Mouse (Mus musculus) MEL (cell line): ENCODE results near the gene Tcte2. TPM values are rescaled to one million over a fixed set of nuclear protein-coding genes. Genes with fewer than 3 reads are reported as not detected.

Experiments
- DNase-seq: peaks from one replicate; pipeline ENCODE4 v3.0.0; 2011; ENCODE audit warnings: low read depth, low spot score
- H3K27ac ChIP-seq: 2 replicates; pipeline ENCODE4 v1.5.1; 2012; ENCODE audit warnings: low read depth, mild to moderate bottlenecking, control low read depth, low read length, moderate library complexity; ENCODE audit not compliant: control insufficient read depth
- H3K27me3 ChIP-seq, 2 experiments: fragments of 150-350 bp in 1 of 2; sonication (generic) in 1 of 2; 2 replicates each; pipeline ENCODE4 v1.6.1; 2012; ENCODE audit warnings: low read length in 2 of 2, mild to moderate bottlenecking in 2 of 2, improper control_type of control experiment in 1 of 2, moderate library complexity in 1 of 2; ENCODE audit not compliant: insufficient read depth in 2 of 2, control insufficient read depth in 1 of 2
- H3K36me3 ChIP-seq, 2 experiments: 2 replicates each; pipeline ENCODE4 v1.6.1; 2012 to 2014; ENCODE audit warnings: low read length in 2 of 2, improper control_type of control experiment in 1 of 2, inconsistent platforms in 1 of 2, mild to moderate bottlenecking in 1 of 2; ENCODE audit not compliant: insufficient read depth in 2 of 2, control insufficient read depth in 1 of 2
- H3K4me1 ChIP-seq, 2 experiments: fragments of 150-350 bp in 1 of 2; sonication (generic) in 1 of 2; 2 replicates each; pipeline ENCODE4 v1.6.1; 2012; ENCODE audit warnings: low read length in 2 of 2, improper control_type of control experiment in 1 of 2, mild to moderate bottlenecking in 1 of 2; ENCODE audit not compliant: insufficient read depth in 2 of 2, control insufficient read depth in 1 of 2
- H3K4me3 ChIP-seq, 2 experiments: fragments of 150-350 bp in 1 of 2; sonication (generic) in 1 of 2; 2 replicates each; pipeline ENCODE4 v1.5.1; 2012; ENCODE audit warnings: low read depth in 2 of 2, low read length in 2 of 2, mild to moderate bottlenecking in 2 of 2, moderate library complexity in 2 of 2, control low read depth in 1 of 2, improper control_type of control experiment in 1 of 2; ENCODE audit not compliant: control insufficient read depth in 1 of 2, insufficient read depth in 1 of 2
- H3K79me2 ChIP-seq: 2 replicates; pipeline ENCODE4 v1.6.1; 2012; ENCODE audit warnings: mild to moderate bottlenecking, low read length, moderate library complexity; ENCODE audit not compliant: control insufficient read depth, poor library complexity, insufficient read depth
- H3K9ac ChIP-seq: 2 replicates; pipeline ENCODE4 v1.6.1; 2012; ENCODE audit warnings: low read depth, mild to moderate bottlenecking, control low read depth, low read length, moderate library complexity; ENCODE audit not compliant: control insufficient read depth, poor library complexity, severe bottlenecking
- H3K9me3 ChIP-seq: fragments of 150-350 bp; sonication (generic); replicated peaks from 2 replicates; pipeline ENCODE4 v1.6.1; 2012; ENCODE audit warnings: mild to moderate bottlenecking, low read length, improper control_type of control experiment, moderate library complexity; ENCODE audit not compliant: insufficient read depth
- CHD2 ChIP-seq: IDR thresholded peaks from 2 replicates; pipeline ENCODE4 v1.6.1; 2011; ENCODE audit warnings: low read length, improper control_type of control experiment
- ELF1 ChIP-seq: IDR thresholded peaks from 2 replicates; pipeline ENCODE4 v1.6.1; 2014; ENCODE audit warnings: low read depth, mild to moderate bottlenecking, inconsistent platforms, low read length, improper control_type of control experiment, moderate library complexity
- ETS1 ChIP-seq: IDR thresholded peaks from 2 replicates; pipeline ENCODE4 v1.6.1; 2012; ENCODE audit warnings: low read depth, mild to moderate bottlenecking, inconsistent platforms, low read length, improper control_type of control experiment, moderate library complexity
- MAX ChIP-seq: IDR thresholded peaks from 2 replicates; pipeline ENCODE4 v1.6.1; 2011; ENCODE audit warnings: low read length, improper control_type of control experiment
- MEF2A ChIP-seq: IDR thresholded peaks from 2 replicates; pipeline ENCODE4 v1.6.1; 2014; ENCODE audit warnings: low read depth, mild to moderate bottlenecking, inconsistent platforms, low read length, improper control_type of control experiment; ENCODE audit not compliant: poor library complexity, insufficient replicate concordance, severe bottlenecking; ENCODE audit errors: extremely low read depth
- POLR2A ChIP-seq, 2 experiments: IDR thresholded peaks; 2 replicates each; pipeline ENCODE4 v1.6.1; 2011 to 2012; ENCODE audit warnings: low read length in 2 of 2, mild to moderate bottlenecking in 2 of 2, control low read depth in 1 of 2, improper control_type of control experiment in 1 of 2, low read depth in 1 of 2, moderate library complexity in 1 of 2; ENCODE audit not compliant: control insufficient read depth in 1 of 2, insufficient read depth in 1 of 2, poor library complexity in 1 of 2
- RCOR1 ChIP-seq: IDR thresholded peaks from 2 replicates; pipeline ENCODE4 v1.6.1; 2012; ENCODE audit warnings: low read depth, mild to moderate bottlenecking, inconsistent platforms, low read length, improper control_type of control experiment
- TAL1 ChIP-seq: IDR thresholded peaks from 2 replicates; pipeline ENCODE4 v1.6.1; 2012; ENCODE audit warnings: mild to moderate bottlenecking, inconsistent platforms, low read length, moderate library complexity, mixed read lengths
- UBTF ChIP-seq: IDR thresholded peaks from 2 replicates; pipeline ENCODE4 v1.6.1; 2012; ENCODE audit warnings: low read depth, mild to moderate bottlenecking, inconsistent platforms, low read length, improper control_type of control experiment, moderate library complexity, borderline replicate concordance; ENCODE audit not compliant: insufficient read depth
- ZKSCAN1 ChIP-seq: IDR thresholded peaks from 2 replicates; pipeline ENCODE4 v1.6.1; 2012; ENCODE audit warnings: low read depth, mild to moderate bottlenecking, inconsistent platforms, low read length, improper control_type of control experiment, moderate library complexity
- ZNF384 ChIP-seq: IDR thresholded peaks from 2 replicates; pipeline ENCODE4 v1.6.1; 2012; ENCODE audit warnings: low read depth, mild to moderate bottlenecking, inconsistent platforms, low read length, improper control_type of control experiment
- polyA plus RNA-seq, 2 experiments: library from polyadenylated mRNA; stranded (reverse) in 1 of 2; unstranded in 1 of 2; fragments of >175 nt in 1 of 2; fragments of >200 nt in 1 of 2; gene quantifications; 2 replicates each; pipeline versions ENCODE4 v1.2.1 to v1.2.4; 2012; ENCODE audit warnings: low replicate concordance in 2 of 2, low read depth in 1 of 2; ENCODE audit not compliant: insufficient read length in 2 of 2, insufficient read depth in 1 of 2, missing spikeins in 1 of 2
- total RNA-seq: library from RNA; depleted of rRNA; stranded (reverse); fragments of 300-350 nt; gene quantifications from 2 replicates; pipeline ENCODE4 v1.2.3, GENCODE M21; 2012

Gene Tcte2
- total and polyA plus RNA-seq, 3 experiments, result not detected

GRCm38 (mm10) chr17:13746330-13746729 is 15.3 kb downstream of the Tcte2 start:
- Histone ChIP-seq H3K9me3 (no peaks in the 10 kb centered on the region), H3K4me1 (no peaks in the 10 kb centered on the region), H3K27me3 (no peaks in the 10 kb centered on the region), H3K4me3 (no peak overlapping the region), H3K27ac (no peak overlapping the region), H3K9ac (no peak overlapping the region), H3K36me3 (no peaks in the 10 kb centered on the region), H3K79me2 (no peaks in the 10 kb centered on the region)
- no peak for DNase-seq
- no peak for TF ChIP-seq MEF2A
- no peak for TF ChIP-seq ELF1
- no peak for TF ChIP-seq RCOR1
- no peak for TF ChIP-seq ZNF384

DNA sequence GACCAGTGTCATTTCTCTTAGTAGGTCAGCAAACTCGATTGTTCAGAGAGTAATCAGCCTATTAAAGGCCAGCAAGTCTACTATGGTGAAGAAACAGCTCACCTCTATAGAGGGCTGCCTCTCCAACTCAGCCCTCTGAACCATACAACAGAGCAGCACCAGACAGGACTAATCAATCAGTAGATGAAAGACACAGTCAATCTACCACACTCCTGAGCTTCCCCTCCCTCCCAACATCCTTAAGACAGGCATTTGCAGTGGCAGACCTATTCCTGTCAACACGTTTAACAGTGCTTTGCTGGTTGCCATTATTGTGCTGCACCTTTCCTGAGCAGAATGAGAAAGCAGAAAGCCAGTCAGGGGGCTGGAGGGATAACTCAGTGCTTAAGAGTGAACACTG is 16.3 kb downstream of the Tcte2 start:
- Histone ChIP-seq H3K36me3 (no peaks in the 10 kb centered on the region), H3K4me1 (no peaks in the 10 kb centered on the region), H3K27me3 (no peaks in the 10 kb centered on the region), H3K79me2 (no peaks in the 10 kb centered on the region), H3K27ac (no peak overlapping the region), H3K9me3 (no peaks in the 10 kb centered on the region), H3K4me3 (no peak overlapping the region), H3K9ac (no peak overlapping the region)
- no peak for TF ChIP-seq ZKSCAN1
- TF ChIP-seq TAL1, result no peak
- TF ChIP-seq UBTF, result no peak
- DNase-seq, result no peak

DNA sequence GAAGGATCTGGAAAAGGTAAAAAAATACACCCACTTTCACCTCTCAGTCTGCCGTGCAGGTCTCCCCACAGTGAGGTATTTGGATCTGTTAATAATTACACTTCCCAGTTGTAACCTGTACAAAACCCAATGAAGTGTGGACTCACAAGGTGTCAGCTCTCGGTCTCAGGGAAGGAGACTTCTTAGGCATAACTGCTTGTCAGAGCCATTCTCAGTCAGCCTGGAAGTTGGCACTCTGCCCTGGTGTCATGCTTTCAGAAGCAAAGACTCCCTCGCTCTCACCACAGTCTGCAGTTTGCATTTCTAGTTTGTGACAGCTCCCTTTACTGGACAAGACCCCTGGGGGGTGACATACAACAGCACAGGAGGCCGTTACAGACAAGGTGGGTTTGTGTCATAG is 16.8 kb downstream of the Tcte2 start:
- Histone ChIP-seq H3K4me3 (no peak overlapping the region), H3K79me2 (no peaks in the 10 kb centered on the region), H3K4me1 (no peaks in the 10 kb centered on the region), H3K36me3 (no peaks in the 10 kb centered on the region), H3K9me3 (no peaks in the 10 kb centered on the region), H3K9ac (no peak overlapping the region), H3K27ac (no peak overlapping the region), H3K27me3 (no peaks in the 10 kb centered on the region)
- DNase-seq, result no peak
- TF ChIP-seq RCOR1, result no peak
- TF ChIP-seq MAX, result no peak
- no peak for TF ChIP-seq POLR2A (IDR thresholded peaks at IDR 0.05; ENCODE audit: control insufficient read depth in 1 of 2, insufficient read depth in 1 of 2, low read depth in 1 of 2, low read length in 2 of 2, poor library complexity in 1 of 2)
- no peak for TF ChIP-seq CHD2
- TF ChIP-seq ETS1, result no peak
- no peak for TF ChIP-seq TAL1
